Mouse (Mus musculus): ENCODE results near the gene Trp53rka.

DNA sequence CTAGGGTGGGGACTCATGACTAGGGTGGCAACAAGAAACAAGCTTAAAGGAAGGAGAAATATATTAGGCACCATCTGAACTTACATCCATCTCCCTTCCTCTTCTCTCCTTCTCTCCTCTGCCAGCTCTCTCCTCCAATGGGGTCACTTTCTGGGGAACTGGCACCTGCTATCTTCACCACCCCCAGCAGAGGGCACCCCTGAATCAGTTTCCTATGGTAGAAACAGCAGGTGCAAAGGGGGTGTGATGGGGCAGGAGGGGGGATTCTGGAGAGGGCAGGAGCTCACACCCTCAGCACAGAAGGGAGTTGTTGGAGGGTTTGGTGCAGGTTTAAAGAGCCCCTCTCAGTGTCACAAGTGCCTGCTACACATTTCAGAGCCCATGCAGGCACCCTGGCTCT lies 3.1 kb upstream of the Trp53rka start:
- no peak for TF ChIP-seq CTCF (IDR thresholded peaks at IDR 0.05; ENCODE audit: control insufficient read depth, insufficient read depth, insufficient read length)
- TF ChIP-seq USF1 (IDR thresholded peaks at IDR 0.05; ENCODE audit: low read depth) = no peak
- TF ChIP-seq MAX (IDR thresholded peaks at IDR 0.05) = no peak
- no peak for TF ChIP-seq MYOD1 (IDR thresholded peaks at IDR 0.05; ENCODE audit: control insufficient read depth, insufficient read length, low read depth)
- no peak for TF ChIP-seq MYOG (IDR thresholded peaks at IDR 0.05; ENCODE audit: control insufficient read depth, extremely low read depth, insufficient read length)

Data from C2C12 (cell line).